Mouse (Mus musculus) cortical plate, adult 2 months (tissue): Measurements from ENCODE around the gene Pdcd4.

Experiments used
- CTCF ChIP-seq: fragments of 200-500 bp; IDR thresholded peaks from 2 replicates; pipeline ENCODE4 v1.5.1; 2011; ENCODE audit warnings: mild to moderate bottlenecking, control low read depth, low read length; ENCODE audit not compliant: insufficient read depth; ENCODE audit errors: extremely low read depth
- POLR2A ChIP-seq: fragments of 200-500 bp; IDR thresholded peaks from 2 replicates; pipeline ENCODE4 v1.6.1; 2011; ENCODE audit warnings: mild to moderate bottlenecking, low read length, control low read depth; ENCODE audit not compliant: insufficient read depth; ENCODE audit errors: extremely low read depth

GRCm38 (mm10) chr19:53862573-53863246, 29.3 kb upstream of the Pdcd4 start:
- no peak for TF ChIP-seq CTCF
- no peak for TF ChIP-seq POLR2A
